Mouse (Mus musculus): ENCODE results near the gene Ltbp3.

- TF ChIP-seq GATA1 (IDR thresholded peaks at IDR 0.05; ENCODE audit: low read length) = no peak
- no peak for TF ChIP-seq TAL1 (IDR thresholded peaks at IDR 0.05; ENCODE audit: low read length)
Measured at GRCm38 (mm10) chr19:5806051-5806808, 65.5 kb downstream of the Ltbp3 start.

Measured in erythroblast, embryonic 14.5 days (primary cell).